Mouse (Mus musculus): ENCODE measurements around the gene Gm13023. TPM values are rescaled to one million over a fixed set of nuclear protein-coding genes. Genes with fewer than 3 reads are reported as not detected.
"Not testable (repeated sequence)": the region's sequence is repeated elsewhere in the genome, so short reads cannot be mapped to it uniquely, and the experiment has no call there.

The Gm13023 gene
- polyA plus RNA-seq (2015; fragmentation: Nextera tagmentation; extraction: Ambion mirVana), result not detected in 2 replicates

GRCm38 (mm10) chr4:143789052-143789451, at the start of gene Gm13023:
Gene Gm13023 (plus strand): TSS chr4:143789352.
- ATAC-seq; H3K36me3 ChIP-seq (ENCODE audit: poor library complexity, severe bottlenecking); H3K27ac ChIP-seq; H3K4me1 ChIP-seq; H3K4me3 ChIP-seq; H3K4me2 ChIP-seq; H3K27me3 ChIP-seq; H3K9ac ChIP-seq: not testable (repeated sequence)
- WGBS, result 91% methylated on average over 3 of the region's 3 CpGs
- peaks cover 27% of the 10 kb centered on the region for H3K9me3 ChIP-seq (replicated peaks)

GRCm38 (mm10) chr4:143815993-143816392, 26.8 kb downstream of the Gm13023 start, which contains the start of gene Gm13084:
Gene Gm13084 (minus strand): TSS chr4:143816093.
- Histone ChIP-seq H3K4me3 (no peak within 1 kb of the TSS), H3K9me3 (replicated peaks) (peaks cover 27% of the 10 kb centered on the region), H3K36me3 (ENCODE audit: poor library complexity, severe bottlenecking) (no peaks in the 10 kb centered on the region), H3K4me1 (no peaks in the 10 kb centered on the region), H3K27ac (no peak within 1 kb of the TSS), H3K9ac (no peak within 1 kb of the TSS), H3K27me3 (no peaks in the 10 kb centered on the region), H3K4me2 (no peak within 1 kb of the TSS)
- 74% methylated on average over 2 of the region's 2 CpGs for WGBS
- no peak for ATAC-seq

Other genes with a start within 250 kb of the Gm13023 start
- not detected in 2 replicates for gene BC080695, start 237.7 kb upstream of the Gm13023 start, polyA plus RNA-seq (2015; fragmentation: Nextera tagmentation; extraction: Ambion mirVana)
- not detected in 2 replicates for gene Gm13057, start 237.6 kb upstream of the Gm13023 start, polyA plus RNA-seq (2015; fragmentation: Nextera tagmentation; extraction: Ambion mirVana)
- not detected in 2 replicates for gene Gm13083, start 174.3 kb upstream of the Gm13023 start, polyA plus RNA-seq (2015; fragmentation: Nextera tagmentation; extraction: Ambion mirVana)
- not detected in 2 replicates for gene Gm13088, start 132.1 kb upstream of the Gm13023 start, polyA plus RNA-seq (2015; fragmentation: Nextera tagmentation; extraction: Ambion mirVana)
- not detected in 2 replicates for gene Gm13089, start 86.6 kb upstream of the Gm13023 start, polyA plus RNA-seq (2015; fragmentation: Nextera tagmentation; extraction: Ambion mirVana)
- not detected in 2 replicates for gene Gm13078, start 69.9 kb upstream of the Gm13023 start, polyA plus RNA-seq (2015; fragmentation: Nextera tagmentation; extraction: Ambion mirVana)
- not detected in 2 replicates for gene Gm13084, start 26.7 kb downstream of the Gm13023 start, polyA plus RNA-seq (2015; fragmentation: Nextera tagmentation; extraction: Ambion mirVana)
- not detected in 2 replicates for gene Gm13103, start 57.1 kb downstream of the Gm13023 start, polyA plus RNA-seq (2015; fragmentation: Nextera tagmentation; extraction: Ambion mirVana)
- not detected in 2 replicates for gene Pramef6, start 111.0 kb downstream of the Gm13023 start, polyA plus RNA-seq (2015; fragmentation: Nextera tagmentation; extraction: Ambion mirVana)
- gene Pramef25, start 161.7 kb downstream of the Gm13023 start, polyA plus RNA-seq (2015; fragmentation: Nextera tagmentation; extraction: Ambion mirVana), result not detected in 2 replicates
- gene Gm13101, start 177.6 kb downstream of the Gm13023 start, polyA plus RNA-seq (2015; fragmentation: Nextera tagmentation; extraction: Ambion mirVana), result not detected in 2 replicates
- not detected in 2 replicates for gene Pramef17, start 205.0 kb downstream of the Gm13023 start, polyA plus RNA-seq (2015; fragmentation: Nextera tagmentation; extraction: Ambion mirVana)

Data from forebrain, embryonic 13.5 days (tissue).